Mouse (Mus musculus): ENCODE measurements around the gene Gm1673.
A peak's percentile ranks its signal among the peaks of the same experiment; 100 is the strongest.

The Gm1673 gene

DNA sequence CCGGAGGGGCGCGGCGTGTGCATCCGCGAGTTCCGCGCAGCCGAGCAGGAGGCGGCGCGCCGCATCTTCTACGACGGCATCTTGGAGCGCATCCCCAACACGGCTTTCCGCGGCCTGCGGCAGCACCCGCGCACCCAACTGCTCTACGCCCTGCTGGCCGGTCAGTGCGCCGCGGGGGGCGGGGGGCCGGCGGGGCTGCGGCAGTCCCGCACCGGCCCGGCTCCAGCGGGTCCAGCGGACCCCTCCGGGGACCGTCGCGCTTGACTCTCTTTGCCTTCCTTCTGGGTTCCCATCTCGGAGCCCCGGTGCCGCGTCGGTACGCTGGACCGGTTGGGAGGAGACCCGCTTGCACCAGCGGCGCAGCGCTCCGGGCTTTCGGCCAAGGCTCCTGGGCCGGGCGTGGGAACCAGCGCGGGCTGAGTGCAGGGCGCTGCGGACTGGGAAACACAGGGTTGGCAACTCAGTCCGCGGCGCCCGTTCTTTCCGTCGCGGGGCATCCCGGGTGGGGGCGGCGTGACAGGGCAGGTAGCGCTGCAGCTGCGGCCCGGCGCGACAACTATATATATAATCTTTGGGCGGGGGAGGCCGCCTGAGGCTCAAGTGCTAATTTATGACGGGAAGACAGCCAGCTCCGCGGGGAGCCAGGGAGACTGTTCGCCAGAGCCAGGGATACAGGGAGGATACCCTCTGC is 14.0 kb downstream of the Gm1673 start:
- DNase-seq (ENCODE audit: extremely low read depth, low read depth, low spot score) = no peak

DNA sequence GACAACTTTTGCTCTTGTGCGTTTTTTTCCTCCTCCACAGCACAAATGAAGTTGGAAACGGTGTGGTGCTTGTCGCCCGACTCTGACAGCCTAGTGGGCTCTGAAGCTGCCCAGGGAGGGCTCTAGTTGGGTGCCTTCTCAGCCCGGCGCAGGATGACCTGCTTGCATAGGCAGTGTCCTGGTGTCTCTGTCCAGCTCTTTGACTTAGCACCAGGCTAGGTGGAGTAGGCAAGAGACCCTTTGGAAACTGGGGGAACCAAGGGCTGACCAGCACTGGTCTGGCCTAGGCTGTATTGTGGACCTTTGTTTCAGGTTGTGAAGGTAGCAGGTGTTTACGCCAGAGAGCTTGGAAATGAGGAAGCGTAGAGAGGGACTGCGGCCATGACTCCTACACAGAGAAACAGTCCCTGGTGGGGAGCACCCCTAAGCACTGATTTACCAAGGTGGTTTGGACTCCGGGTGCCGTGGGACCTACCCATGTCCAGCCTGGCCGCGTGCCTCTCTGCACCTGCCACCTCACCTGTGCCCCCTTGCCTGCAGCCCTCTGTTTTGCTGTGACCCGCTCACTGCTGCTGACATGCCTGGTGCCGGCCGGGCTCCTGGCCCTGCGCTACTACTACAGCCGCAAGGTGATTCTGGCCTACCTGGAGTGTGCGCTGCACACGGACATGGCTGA is 14.7 kb downstream of the Gm1673 start:
- DNase-seq (ENCODE audit: extremely low read depth, low read depth, low spot score) = no peak

DNA sequence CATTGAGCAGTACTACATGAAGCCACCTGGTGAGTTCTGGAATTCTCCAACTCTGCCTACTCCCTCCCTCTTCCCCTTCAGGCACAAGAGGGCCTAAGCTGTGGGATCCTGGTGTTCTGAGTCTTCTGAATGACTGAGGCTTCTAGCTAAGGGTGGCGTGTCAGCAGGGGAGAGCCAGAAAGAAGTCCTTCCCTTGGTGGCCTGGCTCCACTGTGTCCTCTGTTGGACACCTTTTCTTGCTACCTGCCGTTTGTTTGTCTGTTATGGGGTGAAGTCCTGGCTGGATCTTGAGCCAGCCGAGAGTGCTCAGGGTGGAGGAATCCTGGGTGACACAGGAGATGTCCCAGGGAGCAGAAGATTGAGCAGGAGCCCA is 15.3 kb downstream of the Gm1673 start:
- DNase-seq (ENCODE audit: extremely low read depth, low read depth, low spot score) = no peak

DNA sequence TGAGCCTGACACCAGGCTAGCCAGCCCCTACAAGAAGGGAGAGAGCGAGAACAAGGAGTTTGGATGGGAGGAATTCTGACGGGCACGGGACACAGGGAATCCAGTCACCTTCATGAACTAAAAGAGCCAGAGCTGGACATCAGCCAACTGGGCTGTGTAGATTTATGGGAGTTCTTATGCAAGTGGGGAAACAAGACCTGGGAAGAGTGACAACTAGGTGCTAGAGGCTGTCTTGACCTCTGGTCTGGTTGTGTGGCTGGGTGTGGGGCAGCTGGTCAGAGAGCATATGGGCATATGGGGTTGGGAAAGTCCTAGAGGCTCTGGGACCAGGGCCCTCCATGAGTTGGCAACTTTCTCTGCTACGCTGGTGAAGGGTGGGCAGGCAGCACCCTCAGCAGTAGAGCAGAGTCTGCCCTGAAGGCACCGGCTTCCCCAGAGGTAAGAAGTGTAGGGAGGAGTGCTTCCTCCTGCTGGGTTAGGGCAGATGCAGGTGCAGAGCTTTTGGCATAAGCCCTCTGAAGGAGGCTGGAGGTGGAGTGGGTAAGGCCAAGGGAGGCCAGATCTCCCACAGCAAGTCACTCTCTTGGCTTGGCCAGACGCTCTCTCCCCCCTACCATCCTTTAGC is 16.3 kb downstream of the Gm1673 start:
- DNase-seq (ENCODE audit: extremely low read depth, low read depth, low spot score) = peak; percentile 66

DNA sequence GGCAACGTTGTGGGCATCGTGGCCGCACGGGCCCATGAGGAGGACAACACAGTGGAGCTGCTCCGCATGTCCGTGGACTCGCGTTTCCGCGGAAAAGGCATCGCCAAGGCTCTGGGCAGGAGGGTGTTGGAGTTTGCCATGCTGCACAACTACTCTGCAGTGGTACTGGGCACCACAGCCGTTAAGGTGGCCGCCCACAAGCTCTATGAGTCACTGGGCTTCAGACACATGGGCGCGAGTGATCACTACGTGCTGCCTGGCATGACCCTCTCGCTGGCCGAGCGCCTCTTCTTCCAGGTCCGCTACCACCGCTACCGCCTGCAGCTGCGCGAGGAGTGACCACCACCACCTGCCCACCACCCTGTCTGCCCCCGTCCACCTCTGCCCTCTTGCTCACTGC is 17.6 kb downstream of the Gm1673 start:
- DNase-seq (ENCODE audit: extremely low read depth, low read depth, low spot score) = no peak

DNA sequence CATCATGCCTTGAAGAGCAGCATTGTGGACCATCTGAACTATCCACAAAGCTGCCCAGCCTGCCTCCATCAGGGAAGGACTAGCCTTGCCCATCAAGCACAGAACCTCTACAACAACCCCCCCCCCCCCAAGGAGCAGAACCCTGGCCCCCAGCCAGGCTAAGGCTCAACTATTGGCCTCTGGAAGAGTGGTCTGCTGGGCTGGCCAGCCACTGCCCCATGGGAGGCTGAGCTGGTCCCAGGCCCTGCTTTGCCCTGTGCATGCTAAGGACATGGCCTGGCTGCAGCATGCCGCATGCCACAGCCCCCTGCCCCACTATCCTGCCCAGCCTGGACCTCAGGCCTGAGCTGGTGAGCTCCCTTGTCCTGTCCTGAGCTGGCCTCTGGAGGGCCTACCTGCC is 18.2 kb downstream of the Gm1673 start:
- DNase-seq (ENCODE audit: extremely low read depth, low read depth, low spot score) = no peak

DNA sequence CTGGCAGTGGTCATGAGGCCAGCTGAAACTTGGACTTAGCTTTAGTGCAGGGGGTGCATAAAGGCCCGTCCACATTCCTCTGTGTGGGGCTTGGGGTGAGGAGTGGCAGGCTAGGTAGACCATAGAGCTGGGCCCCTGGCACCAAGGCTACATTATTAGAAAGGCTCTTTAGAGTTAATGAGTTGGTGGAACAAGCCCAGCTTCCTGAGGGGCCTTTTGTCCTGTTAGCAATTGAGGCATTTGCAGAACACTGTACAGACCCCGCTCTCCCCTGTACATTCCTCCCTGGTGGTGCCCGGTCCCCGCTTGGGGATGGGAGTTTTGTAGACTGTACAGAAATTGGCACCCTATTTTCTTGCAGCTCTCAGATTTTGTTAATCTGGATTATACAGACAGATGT is 19.4 kb downstream of the Gm1673 start:
- DNase-seq (ENCODE audit: extremely low read depth, low read depth, low spot score) = no peak

DNA sequence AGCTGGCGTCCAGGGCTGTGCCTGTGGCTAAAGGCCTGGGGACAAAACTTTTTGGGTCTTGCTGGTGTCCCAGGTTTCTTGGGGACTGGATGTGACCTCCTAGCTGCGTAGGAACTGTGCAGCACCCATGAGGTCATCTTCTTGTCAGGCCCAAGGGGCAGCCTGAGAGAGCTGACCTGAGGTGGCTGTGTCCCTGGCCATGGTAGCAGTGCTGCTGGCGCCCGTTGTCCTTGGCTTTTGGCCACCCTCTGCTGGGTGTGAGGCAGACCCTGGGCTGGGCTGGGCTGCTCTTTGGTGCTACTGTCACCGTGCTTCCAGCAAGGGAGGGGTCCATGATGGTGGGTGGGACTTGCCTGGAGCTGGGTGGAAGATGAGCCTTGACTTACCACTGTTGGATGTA is 21.4 kb downstream of the Gm1673 start:
- DNase-seq (ENCODE audit: extremely low read depth, low read depth, low spot score) = no peak

DNA sequence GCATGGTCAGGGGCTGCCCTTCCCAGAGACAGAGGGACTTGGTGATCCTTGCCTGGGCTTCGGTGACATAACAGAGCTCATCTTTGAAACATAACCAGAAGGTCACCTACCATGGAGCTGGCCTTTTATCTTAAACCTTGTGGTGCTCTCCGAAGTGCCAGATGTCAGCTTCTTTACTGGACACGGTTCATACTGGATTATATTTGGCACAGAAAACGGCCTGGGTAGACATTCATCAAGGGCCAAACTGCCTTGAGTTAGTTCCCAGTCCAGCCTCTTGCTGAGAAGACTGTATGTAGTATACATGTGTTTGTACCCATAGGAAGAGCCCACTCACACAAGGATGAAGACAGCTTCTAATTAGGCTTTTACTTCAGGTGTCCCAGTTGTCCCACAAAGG is 23.6 kb downstream of the Gm1673 start:
- no peak for DNase-seq (ENCODE audit: extremely low read depth, low read depth, low spot score)

DNA sequence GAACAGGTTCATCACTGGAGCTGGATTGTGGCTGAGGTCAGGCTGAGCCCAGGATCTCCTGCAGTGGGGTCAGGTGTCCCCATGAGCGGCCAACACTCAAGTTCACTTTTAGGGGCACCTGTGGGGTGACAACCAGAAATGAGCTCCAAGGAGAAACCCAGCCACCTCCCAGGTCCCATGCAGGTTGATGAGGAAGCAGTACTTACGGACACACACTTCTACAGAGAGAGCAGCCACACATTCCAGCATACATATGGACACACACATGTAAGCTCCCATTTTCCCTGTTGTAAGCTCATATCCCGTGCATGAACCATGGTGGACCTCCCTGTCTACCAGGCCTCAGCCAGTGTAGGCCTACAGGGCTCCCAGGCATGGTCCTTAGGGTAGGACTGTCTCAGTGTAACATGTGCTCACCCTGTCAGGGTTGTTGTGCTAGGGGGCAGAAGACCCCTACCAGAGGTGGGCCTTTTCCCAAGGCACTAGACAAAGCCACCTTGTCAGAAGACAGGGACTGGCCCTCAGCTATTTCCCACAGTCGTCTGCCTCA is 24.2 kb downstream of the Gm1673 start:
- DNase-seq (ENCODE audit: extremely low read depth, low read depth, low spot score) = no peak

DNA sequence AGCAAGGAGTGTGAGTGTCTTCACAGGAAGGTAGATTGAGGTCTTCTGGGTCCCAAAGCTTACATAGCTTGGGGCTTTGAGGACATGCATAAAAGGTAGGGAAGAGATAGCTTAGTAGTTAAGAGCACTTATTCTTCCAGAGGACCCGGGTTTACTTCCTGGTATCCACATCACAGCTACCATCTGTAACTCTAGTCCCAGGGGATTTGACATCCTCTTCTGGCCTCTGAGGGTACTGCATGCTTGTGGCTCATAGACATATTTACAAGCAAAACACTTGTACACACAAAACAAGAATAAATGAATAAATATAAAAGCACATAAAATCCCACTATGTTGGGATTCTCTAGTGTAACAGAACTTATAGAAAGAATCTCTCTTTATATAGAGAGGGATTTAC is 31.4 kb downstream of the Gm1673 start:
- no peak for DNase-seq (ENCODE audit: extremely low read depth, low read depth, low spot score)

DNA sequence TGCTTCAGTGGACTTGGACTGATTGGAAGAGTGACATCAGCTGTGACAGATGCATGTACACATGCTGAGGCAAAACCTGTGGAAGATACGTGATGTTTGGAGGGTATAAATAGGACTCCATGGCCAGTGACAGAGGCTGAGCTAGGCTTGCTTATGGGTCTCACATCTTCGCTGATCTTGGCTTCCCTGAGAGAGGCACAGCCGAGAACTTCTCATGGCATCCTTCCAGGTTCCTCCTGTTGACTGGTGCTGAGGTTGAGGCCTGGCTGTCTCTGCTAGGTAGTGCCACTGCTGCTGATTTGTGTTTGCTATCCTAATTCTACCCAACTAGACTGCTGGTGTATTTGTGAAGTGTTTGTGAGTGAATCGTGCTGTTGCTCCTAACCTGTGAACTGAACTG is 35.7 kb downstream of the Gm1673 start:
- DNase-seq (ENCODE audit: extremely low read depth, low read depth, low spot score) = no peak

DNA sequence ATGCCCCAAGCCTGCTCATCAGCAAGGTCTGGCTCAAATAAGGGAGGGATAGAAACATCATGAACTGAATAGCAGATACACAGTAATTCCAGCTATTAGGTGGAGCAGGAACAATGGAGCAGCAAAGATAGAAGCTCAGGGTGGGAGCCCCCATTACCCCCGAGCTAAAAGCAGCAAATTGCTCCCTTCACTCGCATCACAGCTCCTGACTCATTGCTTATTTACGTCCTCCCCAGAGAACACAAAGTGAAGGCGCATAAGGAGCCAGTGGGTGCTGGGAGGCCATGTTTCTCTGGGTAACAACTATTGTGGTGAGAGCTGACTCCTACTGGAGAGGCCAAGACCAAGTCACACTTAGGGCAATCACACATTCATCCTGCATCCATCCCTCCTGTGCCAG is 46.9 kb downstream of the Gm1673 start:
- DNase-seq (ENCODE audit: extremely low read depth, low read depth, low spot score) = no peak

DNA sequence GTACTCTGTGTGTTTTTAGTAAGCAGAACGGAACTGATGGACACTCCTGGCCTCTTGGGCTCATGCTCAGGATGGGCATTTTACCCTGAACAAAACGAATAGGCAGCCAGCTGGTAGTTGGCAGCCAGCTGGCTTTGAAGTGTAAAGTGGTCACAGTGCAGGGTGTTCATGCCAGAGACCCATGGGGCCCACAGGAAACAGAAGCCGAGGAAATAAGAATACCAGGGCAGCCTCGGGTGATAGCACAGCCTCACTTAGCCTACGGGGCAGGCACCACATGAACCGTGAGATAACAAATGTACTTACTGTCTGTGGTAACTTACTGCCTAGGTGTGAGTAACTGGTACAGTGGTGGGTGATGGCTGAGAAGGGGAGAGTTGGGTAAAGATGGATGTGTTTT is 47.8 kb downstream of the Gm1673 start:
- no peak for DNase-seq (ENCODE audit: extremely low read depth, low read depth, low spot score)

DNA sequence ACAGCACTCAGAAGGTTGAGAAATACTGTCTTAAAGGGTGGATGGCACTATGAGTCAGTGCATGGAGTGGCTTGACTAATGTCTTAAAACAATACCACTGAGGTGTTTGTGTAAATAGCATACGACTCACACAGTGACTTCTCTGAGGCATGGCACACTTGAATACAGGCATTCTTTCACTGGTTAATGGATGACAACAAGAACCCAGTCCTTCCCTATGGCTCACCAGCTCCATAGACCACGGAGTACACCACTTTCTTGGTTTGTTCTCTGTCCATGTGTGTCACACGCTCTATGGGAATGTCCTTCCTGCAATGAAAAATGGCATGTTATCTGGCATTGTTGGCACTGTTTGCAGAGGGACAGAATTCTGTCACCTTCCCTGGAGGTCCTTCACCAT is 49.3 kb downstream of the Gm1673 start:
- DNase-seq (ENCODE audit: extremely low read depth, low read depth, low spot score) = no peak

Data from fat pad, adult 2 months (tissue).